Mouse (Mus musculus) brain, embryonic 14.5 days (tissue): Measurements from ENCODE around the gene March10.

Source experiments
- CTCF ChIP-seq: fragments of 200-500 bp; IDR thresholded peaks from 2 replicates; pipeline ENCODE4 v1.5.1; 2012; ENCODE audit warnings: inconsistent platforms, mild to moderate bottlenecking, moderate library complexity, borderline replicate concordance; ENCODE audit not compliant: insufficient read depth, insufficient read length; ENCODE audit errors: extremely low read depth
- POLR2A ChIP-seq: fragments of 200-500 bp; IDR thresholded peaks from 2 replicates; pipeline ENCODE4 v1.6.1; 2012; ENCODE audit warnings: mild to moderate bottlenecking, inconsistent platforms, borderline replicate concordance; ENCODE audit not compliant: poor library complexity, insufficient read depth, insufficient read length, severe bottlenecking; ENCODE audit errors: extremely low read depth

DNA sequence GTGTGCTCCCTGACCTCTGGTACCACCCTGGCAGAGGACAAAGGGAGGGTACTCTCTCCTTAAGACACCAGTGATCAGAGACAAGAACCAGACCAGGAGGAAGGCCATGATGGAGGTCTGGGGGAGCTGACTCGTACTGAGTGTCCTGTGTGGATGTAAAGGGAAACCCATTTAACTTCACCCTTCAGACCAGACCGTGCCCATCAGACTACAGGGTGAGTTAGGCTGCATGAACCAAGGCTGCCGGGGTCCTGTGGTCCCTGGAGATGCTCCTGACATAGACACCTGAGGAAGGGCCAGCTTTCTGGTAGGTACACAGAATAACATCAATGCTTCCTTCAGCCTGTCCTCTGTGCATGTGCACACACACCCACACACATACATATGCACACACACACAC is 90.9 kb downstream of the March10 start:
- no peak for TF ChIP-seq CTCF
- no peak for TF ChIP-seq POLR2A
